In the genomic region with DNA sequence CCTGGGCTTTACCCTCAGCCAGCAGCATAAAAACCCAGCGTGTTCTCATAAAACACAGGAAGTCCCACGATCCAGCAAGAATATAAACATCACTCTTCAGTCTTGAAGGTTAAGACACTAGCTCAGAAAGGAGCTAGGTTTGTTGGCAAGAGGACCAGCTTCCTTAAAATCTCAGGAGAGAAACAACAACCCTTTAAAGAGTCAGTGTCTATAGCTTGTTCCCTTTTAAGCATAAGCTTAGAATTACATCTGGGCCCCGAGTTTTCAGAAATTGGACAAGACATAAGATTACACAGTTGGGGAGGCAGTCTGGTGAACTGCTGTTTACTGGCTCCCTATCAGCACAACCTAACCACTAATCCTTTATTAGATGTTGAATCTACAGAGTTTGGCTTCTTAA, we compare ENCODE assay signal across 8 mouse cellular contexts. TPM values are rescaled to one million over a fixed set of nuclear protein-coding genes. Genes with fewer than 3 reads are reported as not detected.
A peak's percentile ranks its signal among the peaks of the same experiment; 100 is the strongest.
DNase-seq lines count a peak whose midpoint lies in the region; ATAC-seq and TF ChIP-seq lines count a peak whose summit lies in the region.

No protein-coding gene starts in this region.

- WGBS in forebrain, embryonic 10.5 days: 19% methylated on average over 3 of the region's 3 CpGs
- WGBS in forebrain, embryonic 16.5 days: 11% methylated on average over 3 of the region's 3 CpGs
- WGBS in lung, embryonic 14.5 days: 15% methylated on average over 3 of the region's 3 CpGs
- 30% methylated on average over 3 of the region's 3 CpGs for WGBS in hindbrain, embryonic 16.5 days
- 17% methylated on average over 3 of the region's 3 CpGs for WGBS in midbrain, embryonic 15.5 days

- no peak overlapping the region; the same call in 1 of the 2 replicates for H3K27ac ChIP-seq in forebrain, embryonic 10.5 days
- no peak overlapping the region for H3K27ac ChIP-seq in forebrain, embryonic 16.5 days (ENCODE audit: low read length)
- H3K27ac ChIP-seq in lung, embryonic 14.5 days (ENCODE audit: low read depth): no peak overlapping the region
- H3K27ac ChIP-seq in hindbrain, embryonic 16.5 days (ENCODE audit: low read depth, low read length): no peak overlapping the region
- H3K27ac ChIP-seq in midbrain, embryonic 15.5 days: no peak overlapping the region

- H3K9ac ChIP-seq in forebrain, embryonic 16.5 days (replicated peaks; ENCODE audit: low read depth, low read length): no peak overlapping the region
- no peak overlapping the region for H3K9ac ChIP-seq in lung, embryonic 14.5 days
- H3K9ac ChIP-seq in hindbrain, embryonic 16.5 days (ENCODE audit: low read depth, low read length): no peak overlapping the region
- no peak overlapping the region for H3K9ac ChIP-seq in midbrain, embryonic 15.5 days

- no peak for ATAC-seq in forebrain, embryonic 16.5 days
- no peak for ATAC-seq in lung, embryonic 14.5 days (ENCODE audit: insufficient read depth)
- no peak for ATAC-seq in hindbrain, embryonic 16.5 days
- ATAC-seq in midbrain, embryonic 15.5 days (replicated peaks): no peak

- peaks cover 47% of the 10 kb centered on the region for H3K4me1 ChIP-seq in forebrain, embryonic 10.5 days
- peaks cover 15% of the 10 kb centered on the region for H3K4me1 ChIP-seq in forebrain, embryonic 16.5 days (replicated peaks; ENCODE audit: control insufficient read depth, insufficient read depth, low read length)
- H3K4me1 ChIP-seq in lung, embryonic 14.5 days (ENCODE audit: insufficient read depth): 0 out of 2 replicates have a peak, but pooled peaks cover 3% of the 10 kb centered on the region
- H3K4me1 ChIP-seq in hindbrain, embryonic 16.5 days (ENCODE audit: control insufficient read depth, insufficient read depth, low read depth, low read length): peaks cover 12% of the 10 kb centered on the region
- H3K4me1 ChIP-seq in midbrain, embryonic 15.5 days: peaks cover 19% of the 10 kb centered on the region

- H3K27me3 ChIP-seq in forebrain, embryonic 10.5 days (ENCODE audit: poor library complexity, severe bottlenecking): peaks cover 81% of the 10 kb centered on the region
- H3K27me3 ChIP-seq in forebrain, embryonic 16.5 days (replicated peaks; ENCODE audit: control insufficient read depth, insufficient read depth, low read length): peaks cover 6% of the 10 kb centered on the region; the same call in 1 of the 2 replicates
- H3K27me3 ChIP-seq in lung, embryonic 14.5 days (ENCODE audit: insufficient read depth, low read length): peaks cover 42% of the 10 kb centered on the region
- no peaks in the 10 kb centered on the region; the same call in 1 of the 2 replicates for H3K27me3 ChIP-seq in hindbrain, embryonic 16.5 days (replicated peaks; ENCODE audit: control insufficient read depth, insufficient read depth, low read length)
- no peaks in the 10 kb centered on the region for H3K27me3 ChIP-seq in midbrain, embryonic 15.5 days (replicated peaks)

- no peak overlapping the region for H3K4me2 ChIP-seq in forebrain, embryonic 16.5 days (ENCODE audit: low read length)
- H3K4me2 ChIP-seq in lung, embryonic 14.5 days: peak overlapping the region; percentile 97
- peak overlapping the region; percentile 96 for H3K4me2 ChIP-seq in hindbrain, embryonic 16.5 days (ENCODE audit: low read length)
- peak overlapping the region; percentile 95 for H3K4me2 ChIP-seq in midbrain, embryonic 15.5 days

- DNase-seq in forebrain, embryonic 10.5 days (ENCODE audit: extremely low spot score, low spot score): no peak
- peak; percentile 23 for DNase-seq in lung, embryonic 14.5 days
- no peak for DNase-seq in lung, postnatal 4 days
- no peak for DNase-seq in cerebellum, postnatal 4 days (ENCODE audit: low spot score in 2 of 2)
- DNase-seq in ovary, postnatal 14 days (ENCODE audit: low spot score): no peak

- peak overlapping the region; percentile 78 for H3K4me3 ChIP-seq in forebrain, embryonic 10.5 days
- H3K4me3 ChIP-seq in forebrain, embryonic 16.5 days (replicated peaks; ENCODE audit: low read length): no peak overlapping the region
- H3K4me3 ChIP-seq in lung, embryonic 14.5 days (ENCODE audit: low read depth, low read length): peak overlapping the region; percentile 73
- H3K4me3 ChIP-seq in hindbrain, embryonic 16.5 days (ENCODE audit: low read length): no peak overlapping the region
- H3K4me3 ChIP-seq in midbrain, embryonic 15.5 days: no peak overlapping the region

- no peaks in the 10 kb centered on the region for H3K9me3 ChIP-seq in forebrain, embryonic 10.5 days
- no peaks in the 10 kb centered on the region for H3K9me3 ChIP-seq in forebrain, embryonic 16.5 days (ENCODE audit: control insufficient read depth, low read length)
- no peaks in the 10 kb centered on the region for H3K9me3 ChIP-seq in lung, embryonic 14.5 days (ENCODE audit: low read depth, low read length)
- no peaks in the 10 kb centered on the region for H3K9me3 ChIP-seq in hindbrain, embryonic 16.5 days (ENCODE audit: control insufficient read depth, low read length)
- H3K9me3 ChIP-seq in midbrain, embryonic 15.5 days: no peaks in the 10 kb centered on the region

- TF ChIP-seq CTCF in lung, embryonic 14.5 days (IDR thresholded peaks at IDR 0.05; ENCODE audit: low read depth): no peak

- peaks cover 4% of the 10 kb centered on the region; the same call in 1 of the 2 replicates for H3K36me3 ChIP-seq in forebrain, embryonic 10.5 days (replicated peaks)
- H3K36me3 ChIP-seq in forebrain, embryonic 16.5 days (ENCODE audit: control insufficient read depth, insufficient read depth): no peaks in the 10 kb centered on the region
- no peaks in the 10 kb centered on the region for H3K36me3 ChIP-seq in lung, embryonic 14.5 days (ENCODE audit: insufficient read depth)
- no peaks in the 10 kb centered on the region for H3K36me3 ChIP-seq in hindbrain, embryonic 16.5 days (ENCODE audit: control insufficient read depth, insufficient read depth, low read length)
- no peaks in the 10 kb centered on the region for H3K36me3 ChIP-seq in midbrain, embryonic 15.5 days (replicated peaks)

RNA-seq across cellular contexts. Expression of gene Lmo2, which starts 14.1 kb away (rescaled TPM):
- polyA plus RNA-seq in forebrain, embryonic 10.5 days (2016; fragmentation: Nextera tagmentation; extraction: Ambion mirVana): 24.3 and 26.4 TPM in 2 replicates
- polyA plus RNA-seq in forebrain, embryonic 16.5 days (2015; fragmentation: Nextera tagmentation; extraction: Ambion mirVana): 19.8 and 20.0 TPM in 2 replicates
- polyA plus RNA-seq in lung, embryonic 14.5 days (2014; fragmentation: Nextera tagmentation; extraction: Ambion mirVana): 44.0 and 44.5 TPM in 2 replicates
- polyA plus RNA-seq in hindbrain, embryonic 16.5 days (2015; fragmentation: Nextera tagmentation; extraction: Ambion mirVana): 30.9 TPM in 2 replicates
- 32.0 and 33.6 TPM in 2 replicates for polyA plus RNA-seq in midbrain, embryonic 15.5 days (2015; fragmentation: Nextera tagmentation; extraction: Ambion mirVana)

RNA-seq across cellular contexts. Expression of gene Fbxo3, which starts 55.7 kb away (rescaled TPM):
- 47.8 and 48.3 TPM in 2 replicates for polyA plus RNA-seq in forebrain, embryonic 10.5 days (2016; fragmentation: Nextera tagmentation; extraction: Ambion mirVana)
- polyA plus RNA-seq in forebrain, embryonic 16.5 days (2015; fragmentation: Nextera tagmentation; extraction: Ambion mirVana): 64.3 and 66.1 TPM in 2 replicates
- polyA plus RNA-seq in lung, embryonic 14.5 days (2014; fragmentation: Nextera tagmentation; extraction: Ambion mirVana): 54.0 and 56.6 TPM in 2 replicates
- polyA plus RNA-seq in hindbrain, embryonic 16.5 days (2015; fragmentation: Nextera tagmentation; extraction: Ambion mirVana): 74.0 and 77.8 TPM in 2 replicates
- polyA plus RNA-seq in midbrain, embryonic 15.5 days (2015; fragmentation: Nextera tagmentation; extraction: Ambion mirVana): 73.4 and 76.2 TPM in 2 replicates

RNA-seq across cellular contexts. Expression of gene 4931422A03Rik, which starts 56.3 kb away (rescaled TPM):
- polyA plus RNA-seq in forebrain, embryonic 10.5 days (2016; fragmentation: Nextera tagmentation; extraction: Ambion mirVana): 1.4 and 1.6 TPM in 2 replicates
- polyA plus RNA-seq in forebrain, embryonic 16.5 days (2015; fragmentation: Nextera tagmentation; extraction: Ambion mirVana): 2.2 and 3.2 TPM in 2 replicates
- 1.9 and 2.1 TPM in 2 replicates for polyA plus RNA-seq in lung, embryonic 14.5 days (2014; fragmentation: Nextera tagmentation; extraction: Ambion mirVana)
- 2.3 and 2.8 TPM in 2 replicates for polyA plus RNA-seq in hindbrain, embryonic 16.5 days (2015; fragmentation: Nextera tagmentation; extraction: Ambion mirVana)
- polyA plus RNA-seq in midbrain, embryonic 15.5 days (2015; fragmentation: Nextera tagmentation; extraction: Ambion mirVana): 3.7 and 3.8 TPM in 2 replicates

Comparison
In these comparisons a context has a peak if more than half of its experiments do, and no peak if none do; other contexts are left out.
1. H3K4me3 ChIP-seq: peak in forebrain, embryonic 10.5 days (single experiment) and lung, embryonic 14.5 days (single experiment); none in forebrain, embryonic 16.5 days (single experiment), hindbrain, embryonic 16.5 days (single experiment) and midbrain, embryonic 15.5 days (single experiment).